Mouse (Mus musculus): Measurements from ENCODE around the gene Maml3. TPM values are rescaled to one million over a fixed set of nuclear protein-coding genes. Genes with fewer than 3 reads are reported as not detected.

Maml3 gene
- polyA plus RNA-seq, 1 experiment = 0.01 TPM

- TF ChIP-seq GATA1 (IDR thresholded peaks at IDR 0.05; ENCODE audit: low read length) = no peak
Measured at GRCm38 (mm10) chr3:52101977-52102600, 2.8 kb downstream of the Maml3 start.

DNA sequence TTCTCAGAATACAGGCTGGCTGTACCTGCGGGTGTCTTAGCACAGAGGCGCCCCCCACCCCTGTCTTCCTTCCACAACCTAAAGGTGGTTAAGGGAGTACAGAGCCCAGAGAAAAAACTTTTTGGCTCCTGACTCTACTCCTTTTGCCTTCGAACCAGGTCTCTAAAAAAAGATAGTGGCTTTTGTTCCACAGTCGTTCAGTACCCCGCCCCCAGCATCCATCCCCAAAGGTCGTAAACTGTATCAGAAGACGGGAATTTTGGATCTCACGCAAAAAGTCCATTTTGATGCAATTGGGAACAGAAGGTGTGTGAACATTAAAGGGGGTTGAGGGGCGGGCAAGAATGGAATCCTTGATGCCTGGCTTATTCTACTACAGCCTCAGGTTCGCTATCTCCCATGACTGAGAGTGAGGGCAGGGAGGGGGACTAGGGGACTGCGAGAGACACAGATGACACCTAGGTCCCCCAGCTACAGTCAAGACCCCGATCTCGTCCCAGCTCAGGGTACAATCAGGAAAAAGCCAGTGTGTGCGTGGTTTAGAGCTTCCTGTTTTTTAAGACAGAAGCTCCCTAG, 3.4 kb downstream of the Maml3 start:
- TF ChIP-seq GATA1 (IDR thresholded peaks at IDR 0.05; ENCODE audit: low read length) = no peak

DNA sequence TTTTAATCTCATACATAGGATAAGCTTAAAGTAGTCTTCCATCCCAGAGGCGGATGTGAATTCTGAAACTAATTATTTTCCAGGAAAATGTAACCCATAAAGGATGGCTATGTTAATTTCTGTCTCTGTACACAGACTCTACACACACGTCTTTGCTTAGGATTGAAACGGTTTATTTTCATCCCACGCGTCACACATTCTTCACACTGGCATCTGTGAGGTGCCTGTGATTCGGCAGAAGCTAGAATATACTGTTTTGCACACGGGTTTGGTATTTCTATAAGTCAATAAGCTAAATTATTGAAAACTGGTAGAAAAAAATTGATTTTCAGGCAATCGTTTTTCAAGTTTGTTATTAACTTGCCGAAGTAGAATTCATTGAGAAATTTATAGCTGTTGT, 4.0 kb downstream of the Maml3 start:
- no peak for TF ChIP-seq GATA1 (IDR thresholded peaks at IDR 0.05; ENCODE audit: low read length)

DNA sequence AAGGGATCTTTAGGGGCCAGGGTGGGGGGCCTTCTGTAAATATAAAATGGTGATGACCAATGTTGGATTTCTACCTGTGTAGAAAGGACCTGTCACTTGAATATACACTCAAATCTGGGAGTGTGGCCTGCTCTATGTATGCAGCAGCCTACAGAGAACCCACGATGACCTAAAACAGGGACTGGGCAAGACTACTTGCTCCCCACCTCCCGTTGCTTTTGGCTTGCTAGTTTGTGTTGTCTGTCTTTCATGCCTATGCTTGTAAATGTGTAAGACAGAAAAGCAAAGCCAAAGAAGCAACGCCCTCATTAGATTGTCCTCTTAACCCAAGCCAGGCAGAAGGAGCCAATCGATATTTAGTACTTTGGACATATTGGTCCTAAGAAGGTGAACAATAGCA, 4.6 kb downstream of the Maml3 start:
- no peak for TF ChIP-seq GATA1 (IDR thresholded peaks at IDR 0.05; ENCODE audit: low read length)

DNA sequence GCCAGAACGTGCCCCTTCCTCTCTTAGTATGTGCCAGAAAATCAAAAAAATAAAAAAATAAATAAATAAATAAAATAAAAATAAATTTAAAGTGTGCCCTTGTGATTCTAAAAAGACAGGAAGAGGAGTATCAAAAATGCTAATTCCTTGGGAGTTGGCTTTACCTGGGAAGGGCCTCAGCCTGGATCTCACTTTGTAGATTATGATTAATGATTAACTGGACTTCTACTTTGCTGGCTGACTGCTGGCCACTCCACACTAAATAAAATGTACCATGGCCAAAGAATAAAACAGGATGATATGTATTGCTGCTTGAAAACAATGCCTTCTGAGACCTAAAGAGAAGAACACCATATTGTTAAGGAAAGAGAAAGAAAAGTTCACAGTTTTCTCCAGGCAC, 5.6 kb downstream of the Maml3 start:
- no peak for TF ChIP-seq GATA1 (IDR thresholded peaks at IDR 0.05; ENCODE audit: low read length)

DNA sequence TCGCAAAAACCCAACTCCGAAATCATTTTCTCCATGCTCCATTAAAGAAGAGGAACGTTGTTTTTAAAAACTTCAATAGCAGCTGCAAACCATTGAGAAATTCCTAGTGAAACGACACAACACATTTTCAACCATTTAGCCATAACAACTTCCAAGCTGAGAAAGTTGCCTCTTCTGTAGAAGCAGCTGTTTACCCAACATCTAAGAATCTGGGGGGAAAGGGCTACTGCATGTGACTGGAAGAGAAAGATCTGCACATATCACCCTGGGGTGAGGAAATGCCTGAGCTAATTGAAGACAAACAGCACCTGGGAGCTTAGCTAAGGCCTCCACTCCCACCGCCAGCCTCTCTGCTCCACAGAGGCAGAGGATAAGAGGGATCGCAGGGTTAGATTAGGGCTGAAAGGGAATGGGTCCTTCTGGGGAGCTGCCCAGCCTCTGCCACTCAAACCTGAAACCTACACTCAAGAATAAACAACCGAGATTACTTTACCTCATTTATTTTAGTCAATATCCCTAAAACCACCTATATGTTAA, 13.5 kb downstream of the Maml3 start:
- TF ChIP-seq GATA1 (IDR thresholded peaks at IDR 0.05; ENCODE audit: low read length) = no peak

GRCm38 (mm10) chr3:52090230-52090873, 14.5 kb downstream of the Maml3 start:
- TF ChIP-seq GATA1 (IDR thresholded peaks at IDR 0.05; ENCODE audit: low read length) = no peak

- TF ChIP-seq GATA1 (IDR thresholded peaks at IDR 0.05; ENCODE audit: low read length) = no peak
Measured at GRCm38 (mm10) chr3:52088458-52089341, 16.2 kb downstream of the Maml3 start.

GRCm38 (mm10) chr3:52087636-52088280, 17.1 kb downstream of the Maml3 start:
- no peak for TF ChIP-seq GATA1 (IDR thresholded peaks at IDR 0.05; ENCODE audit: low read length)

- no peak for TF ChIP-seq GATA1 (IDR thresholded peaks at IDR 0.05; ENCODE audit: low read length)
Measured at GRCm38 (mm10) chr3:52078763-52079162, 26.1 kb downstream of the Maml3 start.

DNA sequence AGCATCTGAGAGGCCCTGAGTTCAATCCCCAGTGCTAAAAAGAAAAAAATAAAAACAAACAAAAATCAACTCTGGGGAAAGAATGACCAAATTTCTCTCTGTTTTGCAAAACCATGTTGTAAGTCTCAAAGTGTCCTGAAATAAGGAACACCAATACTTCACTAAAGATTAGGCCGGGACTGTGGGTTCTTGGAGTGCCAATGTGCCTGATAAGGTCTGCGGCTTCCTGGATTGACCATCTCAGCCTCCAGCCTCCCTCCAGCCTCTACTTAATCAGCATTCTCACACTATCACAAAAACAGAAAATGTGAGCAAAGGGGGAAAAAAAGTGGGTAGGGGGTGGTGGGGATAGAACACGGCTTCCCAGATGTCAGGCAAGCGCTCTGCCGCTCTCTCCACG, 30.9 kb downstream of the Maml3 start:
- no peak for TF ChIP-seq GATA1 (IDR thresholded peaks at IDR 0.05; ENCODE audit: low read length)

- TF ChIP-seq GATA1 (IDR thresholded peaks at IDR 0.05; ENCODE audit: low read length) = no peak
Measured at GRCm38 (mm10) chr3:52071996-52072395, 32.9 kb downstream of the Maml3 start.

GRCm38 (mm10) chr3:52070163-52070478, 34.8 kb downstream of the Maml3 start:
- TF ChIP-seq GATA1 (IDR thresholded peaks at IDR 0.05; ENCODE audit: low read length) = no peak

- no peak for TF ChIP-seq GATA1 (IDR thresholded peaks at IDR 0.05; ENCODE audit: low read length)
Measured at GRCm38 (mm10) chr3:52069304-52070162, 35.3 kb downstream of the Maml3 start.

All from G1E-ER4 (cell line).